Mouse (Mus musculus): ENCODE measurements at regions not wholly inside any gene's neighbourhood (a gene's known extent, or its start where the extent isn't known, plus 50 kb on each side); places are given as distances from the start of the nearest gene placed in this dataset.

DNA sequence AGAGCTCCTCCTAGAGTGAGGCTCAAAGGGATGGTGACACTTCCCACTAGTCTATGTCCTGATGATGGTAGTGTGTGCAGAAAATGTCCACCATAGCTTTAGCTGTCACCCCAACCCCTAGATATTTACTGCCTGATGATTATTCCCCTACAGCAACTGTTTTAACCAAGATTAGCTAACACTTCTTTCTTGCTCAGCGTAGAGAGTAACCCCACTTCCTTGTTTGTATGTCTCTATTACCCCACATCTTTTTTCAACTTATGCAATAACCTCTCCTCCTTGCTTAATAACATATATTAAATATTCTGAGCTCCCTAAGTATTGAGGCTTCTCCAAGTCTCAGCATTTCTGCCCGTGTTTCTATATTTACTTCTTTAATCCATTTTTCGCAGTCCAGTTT is 404.2 kb upstream of the Cntn3 start:
- no peak for DNase-seq (ENCODE audit: low spot score in 2 of 2)

DNA sequence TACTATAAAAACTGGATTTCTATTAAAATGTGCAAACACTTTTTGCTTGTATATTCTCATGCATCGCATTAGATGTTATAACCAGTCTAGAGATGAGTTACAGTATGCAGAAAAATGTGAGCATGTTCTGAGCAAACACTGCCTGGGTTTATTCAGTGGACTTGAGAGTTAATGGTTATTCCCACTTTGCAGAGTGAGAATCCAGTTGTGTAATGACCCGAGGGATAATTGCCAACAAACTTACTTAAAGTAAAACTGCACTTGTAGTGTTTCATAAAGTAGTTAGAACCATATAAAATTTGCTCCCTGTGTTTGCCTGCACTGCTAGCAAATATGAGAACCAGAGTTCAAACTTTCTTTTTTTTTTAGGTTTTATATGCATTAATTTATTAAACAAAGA is 450.4 kb upstream of the Cntn3 start:
- DNase-seq (ENCODE audit: low spot score in 2 of 2), result no peak

DNA sequence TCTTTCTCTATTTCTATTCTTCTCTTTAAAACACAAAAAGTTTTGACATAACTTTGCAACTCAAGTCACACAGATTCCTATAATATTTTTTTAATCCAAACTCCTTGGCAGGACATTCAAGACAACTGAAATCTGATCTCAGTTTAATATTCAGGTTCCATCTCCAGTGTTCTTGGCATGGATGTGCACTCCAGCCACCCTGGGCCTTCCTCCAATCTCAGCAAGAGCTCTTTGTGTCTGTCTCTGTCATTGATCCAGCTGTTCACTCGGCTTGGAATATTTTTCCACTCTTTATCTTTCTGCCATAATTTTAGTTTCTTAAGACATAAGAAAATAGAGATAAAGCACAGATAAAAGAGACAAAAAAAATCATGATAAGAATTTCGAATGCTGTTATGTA is 451.1 kb upstream of the Cntn3 start:
- DNase-seq (ENCODE audit: low spot score in 2 of 2), result no peak

DNA sequence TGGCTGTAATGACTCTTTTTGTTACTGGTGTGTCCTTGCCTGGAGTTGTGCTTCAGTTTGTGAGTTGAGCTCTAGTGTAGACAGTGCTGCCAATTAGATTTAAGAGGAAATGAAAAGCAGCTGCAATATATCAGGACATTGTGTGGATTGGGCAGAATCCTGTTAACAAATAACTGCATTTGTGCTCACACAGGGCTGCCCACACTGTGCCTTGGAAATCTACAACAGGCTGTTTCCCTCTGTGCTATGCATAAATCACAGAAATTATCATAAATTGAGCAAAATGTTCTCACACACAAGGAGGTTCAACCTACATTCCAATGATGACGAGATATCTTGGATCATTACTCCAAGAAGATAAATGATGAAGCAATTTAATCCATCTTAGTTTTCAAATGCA is 455.2 kb upstream of the Cntn3 start:
- DNase-seq (ENCODE audit: low spot score in 2 of 2), result no peak

DNA sequence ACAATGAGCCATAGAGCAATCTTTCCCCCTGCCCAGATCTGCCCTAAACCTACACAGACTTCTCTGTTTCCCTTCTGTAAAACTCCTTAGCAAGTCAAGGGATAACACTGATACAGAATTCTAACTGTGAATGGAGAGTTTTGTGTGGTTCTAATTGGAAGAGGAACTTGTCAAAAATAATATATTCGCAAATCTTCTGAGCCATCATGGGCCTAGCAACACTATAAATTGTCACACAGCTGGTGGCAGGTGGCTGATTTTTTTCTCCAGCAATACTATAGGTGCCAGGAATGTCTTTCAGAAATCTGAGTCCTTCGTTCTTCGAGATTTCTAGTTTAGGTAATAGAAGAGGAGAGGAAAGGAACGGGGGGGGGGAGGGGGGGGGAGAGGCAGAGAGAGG is 460.5 kb upstream of the Cntn3 start:
- DNase-seq (ENCODE audit: low spot score in 2 of 2), result no peak

DNA sequence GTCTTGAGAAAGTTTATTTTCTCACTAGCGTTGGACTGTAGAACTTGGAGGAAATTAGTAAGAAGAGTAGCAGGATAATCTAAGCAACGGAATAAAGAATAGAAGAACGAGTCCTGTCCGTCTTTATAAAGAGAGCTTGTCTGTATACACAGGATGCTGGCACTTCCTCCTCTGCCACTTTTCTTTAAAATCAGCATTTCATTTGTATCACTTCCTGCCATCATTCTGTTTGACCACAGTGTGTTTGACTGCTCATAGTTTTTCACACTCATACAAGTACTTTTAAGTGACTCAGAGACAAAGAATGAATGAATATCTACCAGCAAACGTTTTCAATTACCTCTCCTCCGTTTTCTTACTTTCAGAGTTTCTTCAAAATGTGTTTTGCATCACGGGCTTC is 461.0 kb upstream of the Cntn3 start:
- peak in 1 of 2 experiments; percentile 1 for DNase-seq (ENCODE audit: low spot score in 2 of 2)

DNA sequence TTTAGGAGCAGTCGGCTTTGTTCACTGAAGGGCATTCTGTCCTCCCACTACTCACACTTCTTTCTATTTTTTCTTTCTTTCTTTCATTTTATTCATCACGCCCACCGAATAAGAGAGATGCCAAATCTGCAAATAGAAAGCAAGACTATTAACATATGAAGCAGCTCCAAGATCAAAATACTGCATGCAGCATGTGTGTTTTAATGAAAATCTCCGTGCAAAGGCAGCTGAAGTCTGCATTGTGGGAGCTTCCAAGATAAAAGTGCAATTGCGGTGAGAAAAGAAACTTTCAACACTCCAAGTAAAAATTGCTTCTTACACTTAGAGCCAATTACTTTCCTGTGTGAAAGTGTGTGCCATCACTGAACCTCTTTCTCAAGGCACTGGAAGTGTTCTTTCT is 449.8 kb upstream of the Chl1 start:
- DNase-seq (ENCODE audit: low spot score in 2 of 2), result no peak

DNA sequence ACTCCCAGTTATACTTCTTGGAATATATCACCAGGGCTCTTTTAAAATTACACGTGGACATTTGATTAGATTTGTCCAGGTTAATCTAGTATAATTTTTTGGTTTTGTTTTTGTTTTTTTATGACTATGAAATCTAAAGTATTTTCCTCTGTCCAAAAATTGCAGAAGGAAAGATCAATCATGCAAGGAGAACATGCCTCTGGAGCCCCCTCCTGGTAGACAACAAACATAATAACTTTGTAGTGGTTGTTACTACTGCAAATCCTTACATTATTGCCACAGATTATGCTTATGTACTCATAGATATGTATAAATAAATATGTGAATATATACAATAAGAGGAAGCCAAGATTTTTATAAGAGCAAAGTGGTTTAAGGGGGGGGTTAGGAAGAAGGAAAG is 404.2 kb upstream of the Chl1 start:
- no peak for DNase-seq (ENCODE audit: low spot score in 2 of 2)

DNA sequence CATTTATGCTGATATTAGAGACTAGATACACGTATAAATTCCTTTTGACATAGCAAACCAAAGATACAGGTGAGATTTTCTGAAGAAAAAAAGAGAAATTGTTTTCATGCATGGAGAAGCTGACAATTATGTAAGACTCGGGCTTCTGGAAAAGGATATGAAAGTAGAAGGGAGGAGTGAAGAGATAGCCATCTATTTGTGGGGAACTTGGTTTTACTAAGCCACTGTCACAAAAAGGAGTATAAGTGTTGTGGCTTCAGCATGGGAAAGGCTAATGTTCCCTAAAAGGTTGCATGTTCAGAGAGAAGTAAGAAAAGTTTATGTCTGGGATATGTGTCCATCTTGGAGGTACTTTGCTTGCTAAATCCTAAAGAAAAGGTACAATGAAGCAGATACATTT is 390.8 kb upstream of the Chl1 start:
- DNase-seq (ENCODE audit: low spot score in 2 of 2), result no peak

DNA sequence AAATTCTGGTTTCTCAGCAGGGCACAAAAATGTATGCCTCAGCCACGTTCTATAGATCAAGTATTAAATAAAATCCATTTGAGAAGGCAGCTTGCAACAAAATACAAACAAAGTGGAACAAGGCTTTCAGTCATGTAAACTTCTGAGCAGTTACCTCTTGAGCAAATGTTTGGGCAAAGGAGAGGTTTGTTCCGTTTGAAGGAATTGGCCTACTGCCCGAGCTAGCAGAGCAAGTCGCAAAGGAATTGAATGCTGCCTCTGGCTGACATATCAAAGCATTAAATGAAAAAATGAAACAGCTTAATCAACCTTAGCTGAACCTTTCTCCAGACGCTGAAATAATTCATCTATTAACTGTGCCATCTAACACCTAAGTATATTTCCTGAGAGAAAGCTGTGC is 369.5 kb upstream of the Chl1 start:
- no peak for DNase-seq (ENCODE audit: low spot score in 2 of 2)

DNA sequence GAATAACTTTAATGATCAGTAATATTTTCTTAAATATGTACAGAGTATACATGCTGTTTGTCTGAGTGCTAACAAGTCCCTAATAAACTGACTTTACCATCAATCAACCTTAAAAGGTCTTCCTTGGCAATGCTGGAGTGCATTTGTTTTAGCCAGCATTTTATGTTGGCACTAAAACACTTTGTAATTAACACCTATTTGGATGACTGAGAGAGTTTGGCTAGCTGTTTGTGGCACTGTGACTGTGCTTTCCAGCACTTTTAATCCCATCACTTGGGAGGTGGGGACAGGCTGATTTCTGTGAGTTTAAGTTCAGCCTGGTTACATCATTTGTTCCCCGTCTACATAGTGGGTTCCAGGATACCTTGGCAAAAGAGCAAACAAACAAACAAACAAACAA is 332.5 kb upstream of the Chl1 start:
- no peak for DNase-seq (ENCODE audit: low spot score in 2 of 2)

DNA sequence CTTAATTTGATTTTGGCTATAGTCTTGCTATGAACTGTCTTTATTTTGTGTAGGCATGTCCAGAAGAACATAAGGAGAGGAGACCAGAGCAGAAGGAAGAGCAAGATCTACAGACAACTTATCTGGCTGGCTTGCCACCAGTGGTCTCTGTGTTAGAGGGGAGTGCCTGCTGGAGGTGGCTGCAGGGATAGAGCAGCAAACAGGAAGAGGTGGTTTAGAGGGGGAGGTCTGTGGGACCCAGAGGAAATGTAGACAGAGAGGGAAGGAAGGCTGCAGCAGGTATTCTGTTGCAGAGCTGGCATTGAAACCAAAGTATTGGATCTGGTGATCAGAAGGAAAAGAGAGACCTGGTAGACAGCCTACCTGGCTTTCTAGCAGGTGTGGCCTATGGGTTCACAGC is 327.0 kb upstream of the Chl1 start:
- no peak for DNase-seq (ENCODE audit: low spot score in 2 of 2)

DNA sequence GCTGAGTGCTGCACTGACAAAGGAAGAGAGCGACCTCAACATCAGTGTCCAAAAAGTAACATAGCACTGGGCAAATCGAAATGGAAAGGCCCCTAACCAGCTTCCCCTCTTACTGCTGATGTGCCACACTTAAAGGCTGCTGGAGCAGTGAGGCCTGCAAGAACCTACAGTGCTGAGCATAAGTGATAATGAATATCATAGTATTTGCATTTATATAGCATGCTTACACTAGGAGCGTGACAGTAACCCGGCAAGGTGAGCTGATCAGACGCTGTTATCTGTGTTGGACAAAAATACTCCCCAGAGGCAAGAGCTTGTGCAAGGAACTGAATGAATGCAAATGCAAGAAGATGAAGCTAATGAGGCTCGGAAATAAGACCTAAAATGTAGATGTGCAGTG is 313.5 kb upstream of the Chl1 start:
- no peak for DNase-seq (ENCODE audit: low spot score in 2 of 2)

DNA sequence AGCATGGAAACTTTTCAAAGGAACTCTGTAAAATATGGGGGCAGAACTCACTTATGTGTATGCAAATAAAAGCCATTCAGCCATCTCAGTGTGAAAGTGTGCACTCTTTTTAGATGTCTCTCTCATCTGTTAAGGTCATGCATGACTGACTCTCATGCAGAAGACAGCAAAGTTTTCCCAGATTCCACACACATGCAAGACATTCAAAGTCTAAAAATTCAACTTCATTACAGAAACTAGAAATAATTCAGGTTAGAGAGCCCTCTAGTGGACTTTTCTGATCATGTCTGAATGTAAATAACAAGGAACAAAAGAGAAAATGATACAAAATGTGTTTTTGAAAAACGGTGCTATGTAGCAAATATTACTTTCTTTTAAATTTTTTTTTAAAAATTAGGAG is 308.8 kb upstream of the Chl1 start:
- no peak for DNase-seq (ENCODE audit: low spot score in 2 of 2)

DNA sequence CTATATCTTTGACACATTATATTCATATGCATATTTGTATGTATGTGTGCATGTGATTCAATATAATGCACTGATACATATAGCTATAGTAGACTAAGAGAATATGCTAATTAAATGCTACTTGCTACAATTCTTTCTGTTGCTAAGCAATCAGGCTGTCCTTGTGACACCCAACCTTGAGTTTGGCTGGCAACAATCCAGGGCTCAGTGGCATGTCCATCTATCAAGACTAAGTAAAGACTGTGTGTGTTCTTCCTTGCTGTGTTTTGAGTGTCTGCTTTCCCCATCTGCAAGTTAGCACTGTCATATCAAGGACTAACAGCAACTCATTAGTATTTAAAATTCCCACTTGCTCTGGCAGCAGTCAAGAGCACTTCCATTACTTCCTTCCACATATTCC is 301.2 kb upstream of the Chl1 start:
- no peak for DNase-seq (ENCODE audit: low spot score in 2 of 2)

DNA sequence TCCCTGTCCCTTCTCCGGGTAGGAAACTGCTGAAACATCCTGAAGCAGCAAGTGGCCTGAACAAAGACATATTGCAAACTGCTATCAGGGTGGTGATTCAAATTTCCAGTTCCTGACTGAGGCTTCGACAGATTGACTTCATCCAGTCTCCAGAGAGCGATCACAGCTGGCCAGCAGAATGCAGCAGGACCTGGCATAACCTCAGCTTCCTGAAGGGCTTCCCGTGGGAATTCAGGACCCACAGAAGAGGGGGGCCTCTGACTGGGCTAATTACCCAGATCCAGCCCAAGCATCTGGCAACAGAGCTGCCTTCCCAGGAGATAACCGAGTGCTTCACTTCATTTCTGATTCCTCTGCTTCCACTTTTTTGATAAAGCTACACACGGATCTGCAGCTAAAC is 297.2 kb upstream of the Chl1 start:
- no peak for DNase-seq (ENCODE audit: low spot score in 2 of 2)

DNA sequence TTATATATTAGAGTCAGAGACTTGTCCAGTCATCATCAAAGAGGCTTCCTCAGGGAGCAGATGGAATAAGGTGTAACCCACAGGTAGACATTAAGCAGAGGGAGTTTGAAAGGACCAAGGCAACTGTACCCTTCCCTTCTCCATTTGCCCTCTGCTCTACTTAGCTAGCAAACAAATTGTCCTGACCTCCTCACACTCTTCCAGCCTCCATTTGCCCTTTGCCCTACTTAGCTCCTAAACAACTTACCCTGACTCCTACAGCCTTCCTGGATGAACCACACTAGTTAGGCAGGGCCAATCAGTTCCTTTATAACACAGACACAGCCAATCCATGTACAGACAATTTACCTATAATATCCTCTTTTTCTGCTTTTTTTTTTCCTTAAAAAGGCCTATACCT is 273.5 kb upstream of the Chl1 start:
- DNase-seq (ENCODE audit: low spot score in 2 of 2), result no peak

DNA sequence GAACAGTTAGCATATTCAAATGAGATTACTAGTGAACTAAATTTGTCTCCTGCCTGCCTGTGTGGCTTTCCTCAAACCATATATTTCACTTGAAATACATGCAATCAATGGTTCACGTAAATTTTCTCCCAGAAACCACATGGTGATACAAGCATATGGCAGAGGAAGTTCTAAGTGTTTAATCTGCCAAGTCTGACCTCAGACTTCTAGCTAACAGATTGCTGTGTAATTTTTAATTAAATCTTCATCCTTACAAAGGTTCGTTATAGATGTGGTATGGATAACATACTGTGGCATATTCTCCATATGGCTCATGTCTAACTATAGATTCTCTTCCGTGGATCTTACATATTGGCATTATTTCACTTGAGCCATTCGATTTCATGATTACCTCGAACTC is 241.4 kb upstream of the Chl1 start:
- DNase-seq (ENCODE audit: low spot score in 2 of 2), result no peak

DNA sequence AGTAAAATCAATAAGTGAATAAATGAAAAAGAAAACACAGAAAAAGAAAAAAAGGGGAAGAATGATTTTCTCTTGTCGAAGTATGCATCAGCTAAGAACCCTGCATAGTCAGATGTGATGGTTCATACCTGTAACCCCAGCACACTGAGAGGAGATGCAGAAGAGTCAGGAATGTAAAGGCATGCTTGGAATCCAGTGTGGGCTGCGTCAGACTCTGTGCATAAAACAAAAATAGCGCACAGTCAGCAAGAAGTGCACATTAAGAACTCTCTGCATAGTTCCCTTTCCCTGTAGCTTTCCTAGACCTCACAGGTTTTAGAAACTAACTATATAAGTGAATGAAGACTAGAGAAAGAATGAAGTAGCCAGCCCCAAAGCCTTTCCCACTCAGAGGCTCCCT is 238.2 kb upstream of the Chl1 start:
- no peak for DNase-seq (ENCODE audit: low spot score in 2 of 2)

DNA sequence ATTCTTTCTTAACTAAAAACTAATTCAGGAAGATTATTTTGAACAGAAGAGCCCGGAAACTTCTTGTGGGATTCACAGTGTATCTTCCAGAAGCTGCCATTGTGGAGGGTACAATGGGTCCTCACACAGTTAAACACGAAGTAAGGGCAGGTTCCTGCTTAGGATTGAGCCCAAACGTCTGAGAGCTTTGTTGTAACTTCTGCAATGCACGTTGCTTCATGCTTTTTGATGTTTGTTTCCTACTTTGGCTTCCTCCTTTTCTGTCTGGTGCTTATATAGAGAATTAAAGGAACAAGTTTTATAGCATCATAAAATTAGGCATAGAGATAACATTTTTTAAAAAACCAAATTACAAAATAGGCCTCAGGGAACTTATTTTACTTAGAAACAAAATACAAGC is 235.3 kb upstream of the Chl1 start:
- DNase-seq (ENCODE audit: low spot score in 2 of 2), result no peak

DNA sequence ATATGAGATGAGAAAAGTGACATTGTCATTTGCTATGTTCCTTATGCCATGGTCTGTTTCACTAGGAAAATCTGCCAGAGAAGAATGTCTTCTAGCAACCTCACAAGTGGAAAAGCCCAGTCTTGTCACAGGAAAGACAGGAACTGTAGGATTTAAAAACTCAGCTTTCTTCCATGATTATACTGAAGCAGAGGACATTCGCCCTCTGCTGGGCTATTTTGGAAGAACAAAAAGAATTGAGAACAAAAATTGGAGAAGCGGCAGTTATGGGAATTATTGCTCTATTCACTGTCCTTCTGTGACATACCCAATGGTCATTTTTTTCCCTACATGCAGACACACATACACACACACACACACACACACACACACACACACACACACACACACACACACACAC is 234.9 kb upstream of the Chl1 start:
- no peak for DNase-seq (ENCODE audit: low spot score in 2 of 2)

DNA sequence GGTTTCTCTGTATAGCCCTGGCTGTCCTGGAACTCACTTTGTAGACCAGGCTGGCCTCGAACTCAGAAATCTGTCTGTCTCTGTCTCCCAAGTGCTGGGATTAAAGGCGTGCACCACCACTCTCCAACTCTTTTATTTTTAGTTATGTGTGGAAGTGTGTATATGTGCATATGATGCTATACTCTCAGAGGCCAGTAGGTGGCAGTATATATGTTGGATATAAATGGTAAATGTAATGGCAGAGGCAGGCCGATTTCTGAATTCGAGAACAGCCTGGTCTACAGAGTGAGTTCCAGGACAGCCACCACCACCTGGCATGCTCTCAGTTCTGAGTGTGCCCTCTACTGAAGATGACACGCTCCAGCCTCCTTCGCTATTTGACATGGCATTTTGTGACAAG is 214.4 kb upstream of the Chl1 start:
- DNase-seq (ENCODE audit: low spot score in 2 of 2), result peak; percentile 16 to 27

DNA sequence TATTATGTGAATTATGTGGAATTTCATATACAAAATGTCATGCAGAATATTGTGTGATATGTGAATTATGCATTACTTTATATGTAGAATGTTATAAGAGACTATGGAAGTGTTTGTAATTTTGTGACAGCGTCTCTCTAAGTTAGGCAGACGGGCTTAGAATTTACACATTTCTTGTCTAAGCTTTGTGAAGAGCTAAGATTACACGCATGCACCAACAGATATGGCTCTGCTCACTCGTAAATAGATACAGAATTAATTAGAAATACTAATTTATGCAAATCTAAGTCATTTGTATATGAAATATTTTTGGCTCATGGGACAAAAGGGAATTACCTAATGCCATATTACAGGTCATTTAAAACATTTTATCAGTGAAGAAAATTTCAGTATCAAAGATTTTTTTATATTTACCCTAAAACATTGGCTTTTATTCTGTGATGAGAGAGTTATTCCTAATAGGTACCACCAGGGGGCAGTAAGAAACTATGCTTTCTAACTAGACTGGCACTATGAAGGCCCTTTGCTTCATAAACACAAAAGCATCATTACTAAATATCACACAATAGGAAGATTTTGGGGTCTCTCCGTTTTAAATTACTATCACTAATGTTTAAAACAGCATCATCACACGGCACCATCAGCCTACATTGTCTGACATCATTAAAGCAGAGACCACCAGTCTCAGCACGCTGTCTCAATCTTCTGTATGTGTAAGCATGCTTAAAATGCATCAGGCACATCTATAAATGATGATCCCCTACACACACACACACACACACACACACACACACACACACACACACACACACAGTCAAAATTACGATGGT is 203.8 kb upstream of the Chl1 start:
- peak in 1 of 2 experiments; percentile 3 for DNase-seq (ENCODE audit: low spot score in 2 of 2)

DNA sequence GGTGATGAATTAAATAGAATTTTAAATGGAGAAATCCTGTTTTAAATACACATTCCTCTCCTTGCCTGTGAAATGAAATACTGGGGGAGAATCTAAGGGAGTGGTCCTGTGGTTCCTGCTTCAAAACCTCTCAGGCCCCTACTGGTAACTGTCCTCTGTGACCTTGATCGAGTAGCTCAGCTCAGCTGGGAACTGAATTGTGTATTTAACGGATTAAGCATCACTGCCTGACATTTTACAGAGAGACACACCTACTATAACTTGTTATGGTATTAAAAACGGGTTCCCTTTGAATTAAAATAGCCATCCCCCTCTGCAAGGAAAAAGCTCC is 203.2 kb upstream of the Chl1 start:
- no peak for DNase-seq (ENCODE audit: low spot score in 2 of 2)
